Mouse (Mus musculus) right cerebral cortex, postnatal 14 days (tissue): Measurements from ENCODE around the gene Dcaf1.

Experiments
- DNase-seq: peaks from one replicate; pipeline ENCODE4 v3.0.0; 2022

Dcaf1 gene

DNA sequence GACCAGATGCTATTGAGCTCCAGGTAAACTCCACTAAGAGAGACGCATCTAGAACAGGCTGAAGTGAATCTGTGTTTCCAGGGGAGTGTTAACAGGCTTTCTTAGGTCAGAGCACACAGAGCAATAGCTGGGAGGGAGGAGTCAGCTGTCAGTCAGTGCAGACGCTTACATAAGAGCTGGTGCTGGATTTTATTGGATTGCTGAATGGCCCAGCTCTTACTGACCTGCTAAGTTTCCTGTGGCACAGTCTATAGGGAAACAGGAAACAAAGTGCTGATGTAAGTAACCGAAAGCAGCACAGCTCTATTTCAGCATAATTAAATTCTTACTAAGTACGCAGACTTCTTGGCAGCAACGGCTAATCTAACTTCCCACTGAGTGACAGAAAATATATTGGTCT, 87.0 kb downstream of the Dcaf1 start:
- DNase-seq = no peak

DNA sequence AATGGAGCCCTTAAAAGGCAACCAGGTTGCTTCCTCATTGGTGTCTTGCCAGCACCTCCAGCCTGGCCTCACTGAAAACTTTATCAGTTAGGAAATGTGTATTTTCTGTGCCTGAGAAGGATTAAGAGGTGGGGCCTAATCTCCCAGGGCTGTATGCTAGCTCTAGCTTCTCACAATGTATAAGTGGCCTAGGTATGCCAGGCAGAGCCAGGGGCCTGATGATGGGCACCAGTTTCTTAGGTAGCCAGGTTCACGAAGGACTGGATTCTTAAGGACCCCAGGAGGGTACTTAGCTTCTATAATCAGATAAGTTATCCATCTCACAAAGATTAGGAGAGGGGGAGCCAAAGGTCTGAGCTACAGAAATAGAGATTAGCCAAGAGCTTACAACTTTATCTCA, 90.0 kb downstream of the Dcaf1 start:
- DNase-seq = no peak

DNA sequence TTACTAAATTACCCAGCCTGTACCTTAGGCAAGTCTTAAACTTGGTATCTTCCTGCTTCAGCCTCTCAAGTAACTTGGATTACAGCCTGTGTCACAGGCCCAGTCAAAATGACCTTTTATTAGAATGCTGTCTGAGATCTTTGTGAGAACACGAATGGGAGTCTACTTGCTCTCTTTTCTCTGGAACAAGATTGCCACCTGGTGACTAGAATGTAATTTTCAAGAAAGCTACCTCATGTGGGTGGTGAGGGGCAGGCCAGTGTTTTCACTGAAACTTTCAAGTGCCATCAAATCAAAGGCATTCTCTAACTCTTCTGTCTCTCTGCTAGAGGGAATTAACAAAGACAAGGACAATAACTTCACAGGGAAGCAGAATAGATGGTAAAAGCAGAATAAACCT, 92.1 kb downstream of the Dcaf1 start:
- DNase-seq = no peak

DNA sequence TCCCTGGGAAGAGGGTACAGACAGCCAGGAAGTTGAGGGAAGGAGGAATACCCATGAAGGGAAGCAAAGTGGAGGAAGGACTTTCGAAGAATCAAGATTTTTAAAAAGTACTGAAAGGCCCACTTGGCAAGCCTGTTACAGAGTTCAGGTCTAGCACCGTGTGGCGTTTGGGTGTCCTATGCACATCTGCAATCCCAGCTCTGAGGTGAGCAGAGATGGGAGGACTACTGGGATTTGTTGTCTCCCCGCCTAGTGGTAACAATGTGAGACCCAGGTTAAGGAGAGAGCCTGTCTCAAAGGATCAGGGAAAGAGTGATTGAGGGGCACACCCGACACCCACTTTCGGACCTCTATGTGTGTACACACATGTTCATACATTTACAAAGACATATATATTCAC, 93.2 kb downstream of the Dcaf1 start:
- no peak for DNase-seq
